Mouse (Mus musculus): ENCODE results near the gene Ctnna3.

DNA sequence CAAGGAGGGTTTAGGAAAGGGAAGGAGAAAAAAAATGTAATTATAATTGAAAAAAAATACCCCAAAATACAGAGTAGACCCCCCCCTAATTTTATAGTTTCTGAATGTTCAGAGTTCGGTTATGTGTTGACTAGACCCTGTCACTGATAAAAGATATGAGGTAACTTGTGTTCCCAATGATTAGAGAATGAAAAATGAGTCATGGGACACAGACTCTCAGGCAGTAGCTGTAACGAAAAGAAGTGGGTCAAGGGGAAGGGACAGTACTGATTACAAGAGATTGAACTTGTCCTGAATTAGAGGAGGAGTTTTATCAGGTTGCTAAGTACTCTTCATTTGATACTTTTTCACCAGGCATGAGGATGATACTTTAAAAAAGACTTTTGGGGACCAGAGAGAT, 3.0 kb downstream of the Ctnna3 start:
- no peak for TF ChIP-seq POLR2A (IDR thresholded peaks at IDR 0.05; ENCODE audit: extremely low read depth, insufficient read depth, low read length)
- TF ChIP-seq CTCF (IDR thresholded peaks at IDR 0.05; ENCODE audit: low read depth, low read length): no peak
